Mouse (Mus musculus): ENCODE measurements around the gene Zfp750.
A peak's percentile ranks its signal among the peaks of the same experiment; 100 is the strongest.

Zfp750 gene

GRCm38 (mm10) chr11:121536528-121536927 is 17.4 kb upstream of the Zfp750 start:
- DNase-seq = no peak

DNA sequence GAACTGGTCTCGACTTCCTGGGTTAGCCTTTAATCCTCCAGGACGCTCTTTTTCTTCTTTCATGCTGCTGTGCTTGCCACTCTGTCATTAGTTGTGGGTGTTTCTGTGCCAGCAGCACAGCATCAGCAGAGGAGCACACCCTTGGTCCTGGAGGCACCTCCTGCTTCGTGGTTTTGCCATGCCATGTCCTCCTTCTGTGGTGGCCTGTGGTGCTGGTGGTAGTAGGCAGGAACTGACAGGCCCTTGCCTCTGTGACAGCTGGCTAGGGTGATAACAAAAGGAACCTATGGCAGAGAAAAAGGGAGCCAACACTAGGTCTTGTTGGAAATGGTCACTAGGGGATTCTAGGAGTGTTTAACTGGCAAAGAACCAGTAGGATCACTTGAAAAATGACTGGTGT is 10.6 kb upstream of the Zfp750 start:
- no peak for DNase-seq

DNA sequence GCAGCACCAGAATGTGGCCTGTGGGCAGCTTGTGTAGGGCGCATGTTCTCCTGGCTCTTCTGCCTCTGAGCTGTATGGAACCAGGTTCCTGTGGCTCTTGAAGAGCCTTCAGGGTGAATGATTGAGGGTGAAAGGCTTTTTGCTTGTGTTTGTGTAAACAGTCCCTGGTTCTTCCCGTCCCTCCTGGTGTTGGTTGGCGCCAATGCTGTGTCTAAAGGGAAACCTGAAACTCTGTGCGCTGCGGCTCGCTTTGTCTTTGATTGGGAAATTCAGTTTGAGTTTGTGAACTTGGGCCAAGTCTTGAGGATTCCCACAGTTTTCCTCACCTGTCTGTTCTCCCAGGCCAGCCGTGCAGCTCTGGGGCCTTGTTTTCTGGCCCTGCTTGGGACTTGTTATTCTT is 5.1 kb upstream of the Zfp750 start:
- DNase-seq = no peak

DNA sequence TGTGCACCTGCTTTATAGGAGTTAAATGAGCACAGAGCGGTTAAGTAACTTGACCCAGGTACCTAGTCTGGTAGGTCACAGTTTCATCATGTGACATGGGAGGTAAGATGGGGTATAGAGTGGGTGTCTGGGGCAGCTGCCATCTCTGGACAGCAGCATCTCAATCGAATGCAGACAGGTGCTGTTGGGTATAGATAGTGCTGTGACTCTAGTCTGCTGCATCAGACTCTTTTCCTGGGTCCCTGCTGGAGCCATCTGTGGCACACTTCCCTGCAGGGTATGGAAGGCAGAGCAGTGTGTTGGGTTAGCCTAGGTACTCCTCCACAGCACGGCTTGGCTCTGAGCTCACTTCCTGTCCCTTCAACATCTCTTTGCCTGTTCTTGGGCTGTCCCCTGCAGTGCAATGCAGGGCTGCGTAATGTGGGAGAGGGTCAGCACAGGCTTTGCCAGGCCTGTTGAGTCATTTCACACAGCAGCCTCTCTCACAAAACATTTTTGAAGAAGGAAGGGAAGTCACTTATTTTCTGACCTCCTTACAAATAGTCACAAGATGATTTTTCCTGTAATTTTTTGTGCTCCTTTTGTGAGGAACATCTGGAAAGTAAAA is 3.1 kb upstream of the Zfp750 start:
- DNase-seq = no peak

- DNase-seq = no peak
Observed at GRCm38 (mm10) chr11:121520761-121521160, 1.6 kb upstream of the Zfp750 start.

DNA sequence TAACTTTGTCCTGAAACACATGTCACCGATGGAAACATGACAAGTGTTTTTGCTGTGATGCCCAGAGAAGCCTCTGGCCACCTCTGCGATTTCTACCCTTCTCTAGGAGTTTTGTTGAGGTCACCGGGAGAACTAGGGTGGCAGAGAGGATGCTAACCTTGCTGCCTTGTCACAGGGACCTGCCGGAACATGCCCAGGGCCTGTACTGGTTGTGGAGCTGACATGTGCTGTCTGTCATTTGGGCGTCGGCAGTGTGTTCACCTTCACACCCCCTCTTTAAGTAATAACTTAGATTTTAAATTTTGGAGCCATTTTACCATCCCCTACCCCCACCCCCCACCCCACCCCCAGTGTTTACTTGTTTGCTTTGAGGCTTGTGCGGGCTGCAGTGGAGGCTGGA is 570 bp upstream of the Zfp750 start:
- DNase-seq = no peak

DNA sequence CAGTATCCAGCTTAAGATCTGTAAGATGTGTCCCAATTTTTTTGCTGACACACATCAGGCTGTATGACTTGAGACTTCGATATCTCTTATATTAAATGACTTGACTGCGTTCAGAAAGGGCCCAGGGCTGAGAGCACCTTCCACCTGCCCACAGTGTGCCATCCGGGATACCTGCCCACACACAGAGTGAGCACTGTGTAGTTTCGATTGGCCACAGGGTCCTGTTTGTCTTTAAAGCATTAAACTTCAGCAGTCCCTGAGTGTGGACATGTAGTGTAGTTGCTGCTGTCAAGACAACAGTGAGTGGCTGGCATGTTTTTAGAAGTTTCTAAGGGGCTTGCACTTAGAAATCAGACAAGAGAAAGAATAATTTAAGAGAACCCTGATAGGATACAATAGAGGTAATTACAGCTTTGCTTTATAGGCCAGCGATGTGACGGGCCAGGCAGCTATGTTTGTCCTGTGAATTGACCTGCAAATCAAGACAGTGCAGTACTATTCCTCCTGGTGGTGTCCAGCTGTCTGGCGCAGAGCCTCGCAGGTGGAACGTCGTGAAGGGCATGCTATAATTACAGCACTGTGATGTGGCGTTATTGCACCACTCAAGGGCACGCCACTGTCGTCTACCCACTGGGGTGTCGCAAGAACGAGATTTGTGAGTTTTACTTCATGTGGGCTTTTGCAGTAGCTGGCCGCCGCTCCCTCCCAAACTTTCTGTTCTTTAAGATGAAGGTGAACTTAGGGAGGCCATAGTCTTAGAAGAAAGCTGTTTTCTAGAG is 1.3 kb downstream of the Zfp750 start:
- DNase-seq = no peak

DNA sequence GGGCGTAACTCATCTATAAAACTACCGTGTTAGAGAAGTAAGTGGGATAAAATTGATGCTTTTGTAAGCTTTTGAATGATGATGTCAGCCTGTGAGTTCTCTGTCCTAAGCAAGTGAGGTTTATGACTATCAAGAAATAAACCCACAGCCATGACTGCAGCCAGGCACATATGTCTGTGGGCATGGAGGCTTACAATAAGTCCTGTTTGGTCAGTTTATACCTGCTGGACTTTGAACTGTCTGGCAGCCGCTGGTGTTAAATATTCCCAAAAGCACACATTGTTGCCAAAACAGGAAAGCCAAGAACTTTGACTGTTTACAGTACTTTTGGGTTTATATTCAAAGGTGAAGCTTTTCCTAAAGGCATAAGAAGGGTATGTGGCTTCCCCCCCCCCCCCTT is 2.2 kb downstream of the Zfp750 start:
- DNase-seq = peak in 1 of 2 experiments; percentile 29

DNA sequence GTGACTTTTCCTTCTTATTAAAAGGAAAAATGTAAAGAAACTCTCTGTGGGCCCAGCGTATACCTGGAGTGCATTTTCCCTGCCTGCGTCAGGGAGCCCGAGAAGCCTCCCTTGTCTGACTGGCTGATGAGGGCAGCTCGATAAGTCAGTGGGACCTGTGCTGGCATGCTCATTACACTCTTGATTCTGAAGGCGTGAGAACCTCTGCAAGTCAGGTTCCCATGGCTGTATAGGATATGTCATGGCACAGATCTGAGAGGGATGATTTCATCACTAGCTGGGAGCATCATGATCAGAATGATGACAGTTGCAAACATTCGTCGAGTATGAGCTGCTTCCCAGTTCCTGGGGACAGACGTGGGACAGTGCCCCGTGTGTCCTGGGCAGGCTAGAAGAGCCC is 3.1 kb downstream of the Zfp750 start:
- no peak for DNase-seq

GRCm38 (mm10) chr11:121512896-121513572 is 6.1 kb downstream of the Zfp750 start:
- DNase-seq = no peak

DNA sequence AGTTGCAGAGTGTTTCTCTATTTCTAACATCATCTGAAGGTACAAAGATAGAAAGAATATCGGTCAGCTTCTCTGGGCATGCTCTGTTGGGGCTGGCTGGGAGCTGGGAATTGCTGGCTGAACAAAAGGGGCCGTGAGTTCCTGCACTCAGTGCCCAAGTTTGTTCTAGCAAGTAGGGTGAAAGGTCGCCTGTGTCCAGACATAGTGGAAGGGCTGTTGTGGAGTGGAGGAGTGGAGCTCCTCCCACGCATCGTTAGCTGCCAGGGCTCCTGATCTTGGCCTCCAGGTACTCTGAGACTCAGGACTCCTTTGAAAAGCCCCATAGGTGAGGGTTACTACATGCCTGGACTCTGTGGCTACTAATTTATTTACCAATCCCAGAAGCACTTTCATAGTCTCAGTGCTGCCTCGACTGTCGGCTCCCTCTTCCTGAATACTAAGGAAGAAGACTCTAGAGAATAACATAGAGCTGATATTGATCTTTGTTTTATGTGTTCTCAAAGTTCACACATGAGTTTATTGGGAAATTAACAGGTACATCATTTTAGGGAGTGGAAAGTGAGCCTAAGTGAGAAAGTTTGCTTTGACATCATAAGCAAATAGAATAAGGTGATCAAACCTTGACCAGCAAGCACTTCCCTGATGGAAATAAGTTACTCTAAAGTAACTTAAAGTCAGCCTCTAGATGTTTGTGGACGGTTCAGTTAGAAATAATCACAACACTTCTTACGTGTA is 8.5 kb downstream of the Zfp750 start:
- DNase-seq = peak; percentile 21 to 31

DNA sequence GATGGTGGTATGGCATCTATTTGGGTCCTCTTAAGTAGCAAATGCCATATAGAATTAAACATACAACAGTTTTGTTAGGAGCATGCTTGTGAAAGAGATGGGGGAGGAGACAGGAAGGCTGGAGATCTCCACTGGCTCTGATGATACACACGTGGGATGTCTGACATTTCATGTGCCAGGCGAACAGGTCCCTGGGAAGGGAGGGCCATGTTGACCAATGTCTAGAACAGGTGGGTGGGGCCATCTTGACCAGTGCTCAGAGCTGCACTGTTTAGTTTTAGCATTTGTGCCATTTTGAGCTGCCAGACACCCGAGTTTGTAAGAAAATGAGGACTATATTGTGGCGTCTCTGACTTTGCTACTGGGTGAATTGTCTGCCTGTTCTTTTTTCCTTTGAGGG is 10.7 kb downstream of the Zfp750 start:
- no peak for DNase-seq

- no peak for DNase-seq
Observed at GRCm38 (mm10) chr11:121502000-121502860, 16.9 kb downstream of the Zfp750 start.

DNA sequence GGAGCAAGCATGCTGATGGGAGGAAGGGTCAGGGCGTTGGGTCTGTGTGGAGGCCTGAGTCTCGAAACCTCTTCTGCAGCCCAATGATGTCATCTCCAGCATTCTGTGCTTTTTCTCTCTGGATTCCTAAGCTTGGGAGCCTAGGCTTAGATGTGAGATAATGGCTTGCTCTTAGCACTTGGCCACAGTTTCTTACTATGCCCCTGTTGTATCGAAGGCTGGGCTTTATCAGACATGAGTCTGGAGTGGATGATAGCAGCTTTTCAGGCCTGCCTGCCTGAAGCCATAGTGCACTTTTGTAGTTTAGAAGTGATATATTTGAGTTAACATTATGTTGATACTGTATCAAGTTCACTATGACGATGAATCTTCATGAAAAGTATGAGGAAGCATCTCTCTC is 17.6 kb downstream of the Zfp750 start:
- no peak for DNase-seq

- DNase-seq = no peak
Observed at GRCm38 (mm10) chr11:121500595-121500994, 18.5 kb downstream of the Zfp750 start.

DNA sequence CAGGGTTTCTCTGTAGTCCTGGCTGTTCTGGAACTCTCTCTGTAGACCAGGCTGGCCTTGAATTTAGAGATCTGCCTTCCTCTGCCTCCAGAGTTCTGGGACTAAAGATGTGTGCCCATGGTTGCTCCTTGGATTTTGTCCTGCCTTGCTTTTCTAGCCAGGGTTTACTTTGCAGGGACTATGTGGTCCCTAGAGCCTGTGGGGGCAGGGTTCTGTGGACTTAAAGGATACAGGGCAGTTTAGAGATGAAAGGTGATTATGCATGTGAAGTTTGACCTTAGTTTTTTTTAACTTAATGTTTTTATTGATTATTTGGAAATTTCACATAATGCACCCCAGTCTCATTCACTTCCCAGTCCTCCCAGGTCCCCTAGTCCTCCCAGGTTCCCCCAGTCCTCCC is 28.5 kb downstream of the Zfp750 start:
- no peak for DNase-seq

GRCm38 (mm10) chr11:121485882-121486281 is 33.3 kb downstream of the Zfp750 start:
- DNase-seq = no peak

DNA sequence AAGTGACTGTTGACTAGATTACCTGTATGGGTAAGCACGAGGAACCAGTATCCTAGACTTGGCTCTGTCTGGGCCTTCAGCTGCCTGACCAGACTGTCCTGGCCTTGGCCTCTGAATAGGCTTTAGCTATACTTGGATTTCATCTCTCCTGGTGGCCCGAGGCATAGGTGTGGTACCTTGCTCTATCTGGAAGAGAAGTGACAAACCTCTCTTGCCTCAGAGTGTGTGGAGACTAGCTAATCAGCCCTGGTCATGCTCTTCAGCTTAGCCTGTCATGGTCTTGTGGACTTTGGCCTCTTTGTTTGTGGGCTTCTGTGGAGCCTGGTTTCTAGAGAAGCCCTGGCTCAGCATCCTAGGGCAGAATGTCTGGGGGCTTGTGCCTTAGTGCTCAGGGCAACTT is 38.0 kb downstream of the Zfp750 start:
- DNase-seq = no peak

GRCm38 (mm10) chr11:121479476-121480203 is 39.5 kb downstream of the Zfp750 start:
- DNase-seq = no peak

DNA sequence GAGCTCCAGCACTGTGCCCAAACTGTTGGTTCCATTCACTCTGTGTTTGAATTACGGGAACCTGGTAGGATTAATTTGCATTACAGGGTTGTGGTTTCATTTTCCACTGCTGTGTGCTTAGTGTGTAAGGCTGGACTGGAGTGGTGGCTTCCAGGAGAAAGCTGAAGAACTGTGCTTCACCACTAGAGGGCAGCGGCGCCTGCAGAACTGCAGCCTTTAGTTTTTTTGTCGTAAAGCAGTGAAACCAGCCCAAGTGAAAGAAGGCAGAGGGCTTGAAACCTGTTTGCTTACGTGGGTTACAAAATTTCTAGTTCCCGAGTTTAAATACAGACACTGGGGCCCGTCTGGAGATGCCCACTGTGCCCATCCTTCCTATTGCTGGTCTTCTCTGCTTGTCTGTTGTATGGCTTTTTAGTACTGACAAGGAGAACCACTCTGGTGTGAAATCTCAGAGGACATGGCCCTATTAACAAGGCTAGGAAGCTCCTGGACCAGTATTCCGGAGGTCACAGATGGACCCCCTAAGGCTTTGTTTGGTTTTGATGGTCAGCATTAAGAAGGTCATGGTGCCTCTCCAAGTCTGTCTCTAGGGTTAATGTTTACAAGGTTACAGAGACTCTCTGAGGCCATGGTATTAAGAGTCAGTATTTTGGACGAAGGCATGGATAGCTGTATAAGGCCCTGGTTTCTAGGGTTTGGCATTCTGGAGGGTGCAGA is 43.3 kb downstream of the Zfp750 start:
- peak; percentile 86 to 89 for DNase-seq

DNA sequence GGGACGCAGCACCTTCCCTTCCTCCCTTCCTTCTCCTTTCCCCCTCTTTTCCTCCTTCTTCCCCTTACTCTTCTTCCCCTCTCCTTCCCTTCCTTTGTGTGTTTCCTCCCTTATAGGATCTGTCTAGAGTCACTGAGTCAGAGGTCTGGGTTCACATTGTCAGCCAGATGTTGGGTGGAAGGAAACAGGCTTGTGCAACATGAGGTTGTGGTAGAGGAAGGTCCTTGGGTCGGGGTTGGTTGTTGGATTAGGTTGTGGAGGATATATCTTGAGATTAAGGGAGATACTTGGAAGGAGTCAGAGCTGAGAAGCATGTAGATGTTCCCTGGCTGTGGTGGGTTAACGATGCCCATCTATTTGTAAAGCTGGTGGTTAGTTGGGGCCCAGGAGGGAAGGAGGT is 44.3 kb downstream of the Zfp750 start:
- DNase-seq = no peak

All from kidney, postnatal 4 days (tissue).